Mouse (Mus musculus): Measurements from ENCODE around the gene Rhebl1.

DNA sequence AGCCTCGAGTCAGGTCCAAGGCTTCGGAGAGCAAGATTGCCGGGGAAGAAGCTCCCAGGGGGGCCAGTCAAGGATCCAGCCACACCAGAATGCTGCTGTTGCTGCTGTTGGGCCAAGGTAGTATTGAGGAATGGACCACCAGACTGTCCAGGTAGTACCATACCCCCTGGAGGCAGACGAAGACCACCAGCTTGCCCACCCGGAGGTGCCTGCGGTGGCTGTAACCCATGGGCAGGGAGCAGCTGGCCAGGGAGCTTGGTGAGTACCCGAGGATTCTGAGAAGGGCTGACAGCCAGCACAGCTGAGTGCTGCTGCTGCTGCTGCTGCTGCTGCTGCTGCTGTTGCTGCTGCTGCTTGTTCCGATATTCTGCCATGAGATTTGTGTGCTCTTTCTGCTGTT, 48.2 kb downstream of the Rhebl1 start:
- TF ChIP-seq POLR2A (IDR thresholded peaks at IDR 0.05; ENCODE audit: low read depth, low read length) (no peak), NELFE (IDR thresholded peaks at IDR 0.05; ENCODE audit: low read depth, low read length) (no peak), CTCF (conservative IDR thresholded peaks at IDR 0.05 in 1 of 2, IDR thresholded peaks at IDR 0.05 in 1 of 2; ENCODE audit: low read depth in 2 of 2, low read length in 2 of 2) (no peak), ETS1 (conservative IDR thresholded peaks at IDR 0.05; ENCODE audit: low read depth, low read length) (no peak)
